Mouse (Mus musculus) lung, embryonic 15.5 days (tissue): Measurements from ENCODE around the gene Ankrd33b. TPM values are rescaled to one million over a fixed set of nuclear protein-coding genes. Genes with fewer than 3 reads are reported as not detected.

Experiments
- ATAC-seq: fragments of 200-750 bp; cut with Nextera tagmentation; 2 replicates; pipeline ENCODE4 v1.8.0; 2017; ENCODE audit warnings: moderate number of reproducible peaks, borderline replicate concordance; ENCODE audit not compliant: low FRiP score, low TSS enrichment; ENCODE audit errors: extremely low read depth
- H3K27ac ChIP-seq: fragments of 300-500 bp; sonication (generic); 2 replicates; pipeline ENCODE4 v1.5.1; 2015; ENCODE audit warnings: moderate library complexity, mild to moderate bottlenecking, inconsistent platforms
- H3K27me3 ChIP-seq: fragments of 300-500 bp; sonication (generic); 2 replicates; pipeline ENCODE4 v1.6.1; 2015; ENCODE audit warnings: inconsistent platforms
- H3K36me3 ChIP-seq: fragments of 300-500 bp; sonication (generic); 2 replicates; pipeline ENCODE4 v1.6.1; 2015; ENCODE audit warnings: inconsistent platforms
- H3K4me1 ChIP-seq: fragments of 300-500 bp; sonication (generic); 2 replicates; pipeline ENCODE4 v1.6.1; 2015; ENCODE audit warnings: inconsistent platforms
- H3K4me2 ChIP-seq: fragments of 300-500 bp; sonication (generic); 2 replicates; pipeline ENCODE4 v1.6.1; 2015; ENCODE audit warnings: inconsistent platforms, mild to moderate bottlenecking, moderate library complexity
- H3K4me3 ChIP-seq: fragments of 300-500 bp; sonication (generic); 2 replicates; pipeline ENCODE4 v1.5.1; 2015; ENCODE audit warnings: mild to moderate bottlenecking, inconsistent platforms
- H3K9ac ChIP-seq: fragments of 300-500 bp; sonication (generic); 2 replicates; pipeline ENCODE4 v1.6.1; 2015; ENCODE audit warnings: inconsistent platforms
- H3K9me3 ChIP-seq: fragments of 300-500 bp; sonication (generic); 2 replicates; pipeline ENCODE4 v1.6.1; 2016; ENCODE audit warnings: inconsistent platforms
- WGBS: fragments of 180-500 bp; shearing (Covaris S2); methylation state at CpG from one replicate; pipeline ENCODE4 v1.1.7; 2015; 5-methylcytosine and 5-hydroxymethylcytosine counted together
- polyA plus RNA-seq: library from polyadenylated mRNA; unstranded; fragments of >200 nt; fragmentation: Nextera tagmentation; extraction: Ambion mirVana; gene quantifications from 2 replicates; pipeline ENCODE4 v1.2.1, GENCODE M21; 2015

Gene Ankrd33b
- polyA plus RNA-seq, 1 experiment from 2014 or later = 5.3 TPM

DNA sequence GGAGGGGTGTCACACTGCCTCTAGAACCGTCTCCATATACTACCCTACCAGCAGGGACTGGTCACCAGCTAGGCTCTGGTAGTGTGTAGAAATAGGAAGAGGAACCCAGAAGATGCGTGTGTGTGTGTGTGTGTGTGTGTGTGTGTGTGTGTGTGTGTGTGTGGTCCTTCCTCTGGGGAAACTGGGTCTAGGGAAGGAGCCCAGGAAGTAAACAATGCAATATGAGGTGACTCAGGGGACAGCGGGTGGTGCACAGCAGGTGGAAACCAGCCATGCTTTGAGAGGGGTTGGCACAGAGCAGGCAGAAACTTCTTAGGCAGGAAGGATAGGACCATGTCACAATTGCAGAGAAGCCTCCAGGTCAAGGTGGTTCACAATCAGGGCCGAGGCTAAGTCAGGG, 30.8 kb downstream of the Ankrd33b start:
- Histone ChIP-seq H3K27ac (no peak overlapping the region), H3K9ac (no peak overlapping the region), H3K36me3 (no peaks in the 10 kb centered on the region), H3K4me3 (no peak overlapping the region), H3K4me1 (no peaks in the 10 kb centered on the region; the same call in 1 of the 2 replicates), H3K4me2 (no peak overlapping the region), H3K9me3 (no peaks in the 10 kb centered on the region), H3K27me3 (no peaks in the 10 kb centered on the region)
- 43% methylated on average over 4 of the region's 4 CpGs for WGBS
- no peak for ATAC-seq

DNA sequence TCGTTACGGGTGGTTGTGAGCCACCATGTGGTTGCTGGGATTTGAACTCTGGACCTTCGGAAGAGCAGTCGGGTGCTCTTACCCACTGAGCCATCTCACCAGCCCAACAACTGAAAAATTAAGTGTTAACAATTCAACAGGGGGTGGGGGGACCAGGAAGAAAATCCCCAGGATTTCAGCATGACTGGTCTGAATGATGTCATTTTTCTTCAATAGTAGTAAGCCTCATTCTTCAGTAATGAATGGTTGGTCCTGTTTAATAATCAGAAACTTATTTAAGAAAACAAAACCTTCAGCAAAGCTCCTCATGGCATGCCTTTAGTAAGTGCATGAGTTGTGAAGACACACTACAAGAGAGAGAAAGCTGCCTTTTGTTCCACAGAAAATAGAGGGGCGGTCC, 32.7 kb downstream of the Ankrd33b start:
- ATAC-seq = no peak
- WGBS = 88% methylated on average over 5 of the region's 5 CpGs
- no peak overlapping the region for H3K4me3 ChIP-seq
- no peaks in the 10 kb centered on the region for H3K4me1 ChIP-seq
- no peak overlapping the region for H3K4me2 ChIP-seq
- H3K36me3 ChIP-seq = no peaks in the 10 kb centered on the region
- H3K9me3 ChIP-seq = no peaks in the 10 kb centered on the region
- no peaks in the 10 kb centered on the region for H3K27me3 ChIP-seq
- no peak overlapping the region for H3K27ac ChIP-seq
- H3K9ac ChIP-seq = no peak overlapping the region

DNA sequence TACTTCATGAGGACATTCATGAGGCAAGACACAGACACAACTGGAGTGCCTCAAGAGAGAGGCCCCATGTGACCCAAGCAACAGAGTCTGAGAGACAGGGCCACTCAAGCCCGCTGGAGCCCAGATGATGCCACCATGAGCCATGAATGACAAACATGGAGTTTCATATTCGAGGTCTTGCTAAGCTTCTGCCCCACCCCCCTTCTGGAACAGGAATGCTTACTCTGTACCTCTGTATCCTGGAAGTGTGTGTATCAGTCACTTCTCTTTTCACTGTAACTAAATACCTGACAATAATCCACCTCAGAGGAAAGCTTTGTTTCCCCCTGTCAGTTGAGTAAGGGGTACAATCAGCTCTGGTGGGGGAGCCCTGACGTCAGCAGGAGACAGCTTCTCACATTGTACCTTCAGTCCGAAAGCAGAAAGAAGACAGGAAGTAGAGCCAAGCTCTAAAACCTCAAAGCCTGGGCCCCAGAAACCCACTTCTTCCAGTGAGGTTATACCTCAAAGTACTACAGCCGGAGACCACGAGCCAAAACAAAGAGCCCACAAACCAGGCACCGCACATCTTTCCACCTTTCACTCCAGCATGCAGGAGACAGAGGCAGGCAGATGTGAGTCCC, 34.9 kb downstream of the Ankrd33b start:
- Histone ChIP-seq H3K27me3 (no peaks in the 10 kb centered on the region), H3K9me3 (no peaks in the 10 kb centered on the region), H3K4me2 (no peak overlapping the region), H3K9ac (no peak overlapping the region), H3K4me3 (no peak overlapping the region), H3K27ac (no peak overlapping the region), H3K4me1 (no peaks in the 10 kb centered on the region), H3K36me3 (no peaks in the 10 kb centered on the region)
- WGBS = 83% methylated on average over 7 of the region's 7 CpGs
- ATAC-seq = no peak

DNA sequence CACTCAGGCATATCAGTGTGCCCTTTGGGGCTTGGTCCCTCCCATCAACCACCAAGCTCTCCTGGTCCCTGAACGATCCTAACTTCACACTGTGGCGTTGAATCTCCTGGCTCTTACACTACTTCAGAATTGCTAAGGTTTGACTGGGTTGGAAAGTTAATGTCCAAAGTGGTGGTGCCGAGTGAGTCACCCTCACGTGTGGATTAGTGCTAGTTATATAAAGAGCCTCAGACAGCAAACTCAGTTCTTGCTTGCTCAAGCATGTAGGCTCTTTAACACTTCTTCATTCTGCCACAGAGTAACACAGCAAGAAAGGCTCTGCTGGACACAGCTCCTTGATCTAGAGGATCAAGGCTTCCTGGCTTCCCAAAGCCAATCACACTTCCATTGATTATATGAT, 35.8 kb downstream of the Ankrd33b start:
- H3K4me3 ChIP-seq = no peak overlapping the region

DNA sequence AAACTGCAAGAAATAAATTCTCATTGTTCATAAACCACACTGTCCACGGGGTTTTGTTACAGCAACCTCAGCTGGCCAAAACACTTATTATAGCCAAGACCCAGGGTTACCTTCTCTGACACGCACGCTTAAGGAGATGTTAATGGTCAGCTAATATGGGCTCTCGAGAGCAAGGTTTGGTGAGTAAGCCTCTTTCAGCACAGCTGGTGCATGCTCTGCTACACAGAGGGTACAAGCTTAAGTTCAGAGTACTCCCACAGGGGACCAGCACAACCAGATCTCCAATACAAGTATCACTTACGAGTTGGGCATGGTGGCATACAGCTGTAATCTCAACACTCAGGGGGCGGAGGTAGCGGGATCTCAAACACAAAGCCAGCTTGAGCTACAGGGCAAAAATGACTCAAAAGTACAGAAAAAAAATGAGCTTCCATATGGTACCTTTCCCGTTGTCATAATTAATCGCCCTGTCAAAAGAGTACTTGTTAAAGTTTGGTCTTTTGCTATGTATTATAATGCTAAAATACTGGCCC, 39.4 kb downstream of the Ankrd33b start:
- 79% methylated on average over 9 of the region's 9 CpGs for WGBS
- no peaks in the 10 kb centered on the region for H3K9me3 ChIP-seq
- no peaks in the 10 kb centered on the region for H3K4me1 ChIP-seq
- no peak overlapping the region for H3K27ac ChIP-seq
- H3K9ac ChIP-seq = no peak overlapping the region
- no peak for ATAC-seq
- no peak overlapping the region for H3K4me2 ChIP-seq
- H3K27me3 ChIP-seq = no peaks in the 10 kb centered on the region
- H3K4me3 ChIP-seq = no peak overlapping the region
- no peaks in the 10 kb centered on the region for H3K36me3 ChIP-seq

More for the DNA sequence above, 35.8 kb downstream of the Ankrd33b start:
- ATAC-seq = no peak
- Histone ChIP-seq H3K27me3 (no peaks in the 10 kb centered on the region), H3K27ac (no peak overlapping the region), H3K9ac (no peak overlapping the region), H3K4me2 (no peak overlapping the region), H3K36me3 (no peaks in the 10 kb centered on the region), H3K9me3 (no peaks in the 10 kb centered on the region), H3K4me1 (no peaks in the 10 kb centered on the region)
- WGBS = 60% methylated on average over 4 of the region's 4 CpGs

DNA sequence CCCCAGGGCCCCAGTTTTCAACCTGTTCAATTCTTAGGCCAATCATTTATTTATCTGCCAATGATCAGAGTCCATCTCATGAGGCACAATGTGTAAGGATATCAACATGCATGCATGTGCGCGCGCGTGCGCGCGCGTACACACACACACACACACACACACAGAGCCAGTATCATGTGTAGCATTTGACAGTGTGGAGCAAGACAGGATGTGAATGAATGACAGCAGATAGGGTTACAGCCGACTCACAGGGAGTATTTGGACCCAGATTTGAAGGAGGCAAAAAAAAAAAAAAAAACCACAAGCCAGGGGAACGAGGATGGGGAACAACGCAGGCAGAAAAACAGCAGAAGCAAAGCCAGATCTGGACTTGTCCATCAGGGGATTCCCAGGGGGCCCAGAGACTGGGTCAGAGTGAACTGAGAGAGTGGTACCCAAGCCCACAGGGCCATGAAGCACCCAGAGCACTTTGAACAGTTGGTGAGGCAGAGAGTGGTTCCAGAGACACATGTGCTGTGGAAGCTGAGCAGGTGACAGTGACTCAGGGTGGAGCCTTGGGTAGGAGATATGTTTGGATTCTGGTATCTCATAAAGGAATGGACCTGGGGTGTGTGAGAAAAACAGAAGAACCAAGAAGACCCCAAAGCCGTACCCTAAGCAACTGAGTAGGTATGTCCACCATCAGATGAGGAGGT, 41.7 kb downstream of the Ankrd33b start:
- no peak overlapping the region for H3K4me3 ChIP-seq
- ATAC-seq = no peak
- WGBS = 90% methylated on average over 12 of the region's 12 CpGs

DNA sequence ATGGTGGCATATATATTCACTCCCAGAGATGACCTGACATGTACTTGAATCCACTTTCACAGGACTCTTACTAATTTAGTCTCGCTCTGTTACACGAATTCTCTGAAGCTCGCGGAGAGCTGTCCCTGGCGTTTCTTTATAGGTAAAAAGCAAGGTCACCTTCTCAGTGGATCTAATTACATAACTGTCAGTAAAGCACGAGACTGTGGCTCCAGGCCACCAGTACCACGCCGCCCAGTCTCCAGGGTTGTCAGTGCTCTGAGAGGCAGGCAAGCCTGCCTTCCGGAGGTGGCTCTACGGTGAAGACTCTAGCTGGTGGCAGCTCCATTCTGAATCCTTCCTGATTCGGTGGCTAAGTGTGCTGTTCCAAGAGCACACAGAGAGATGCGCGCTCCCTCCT, 43.0 kb downstream of the Ankrd33b start:
- Histone ChIP-seq H3K27me3 (no peaks in the 10 kb centered on the region), H3K4me1 (0 out of 2 replicates have a peak, but pooled peaks cover 5% of the 10 kb centered on the region), H3K36me3 (no peaks in the 10 kb centered on the region), H3K27ac (no peak overlapping the region), H3K9me3 (no peaks in the 10 kb centered on the region), H3K4me3 (no peak overlapping the region), H3K9ac (no peak overlapping the region), H3K4me2 (no peak overlapping the region)
- WGBS = 78% methylated on average over 13 of the region's 13 CpGs
- no peak for ATAC-seq

More for the DNA sequence above, 41.7 kb downstream of the Ankrd33b start:
- Histone ChIP-seq H3K36me3 (no peaks in the 10 kb centered on the region), H3K9ac (no peak overlapping the region), H3K27me3 (no peaks in the 10 kb centered on the region), H3K4me2 (no peak overlapping the region), H3K27ac (no peak overlapping the region), H3K9me3 (no peaks in the 10 kb centered on the region), H3K4me1 (no peaks in the 10 kb centered on the region)

DNA sequence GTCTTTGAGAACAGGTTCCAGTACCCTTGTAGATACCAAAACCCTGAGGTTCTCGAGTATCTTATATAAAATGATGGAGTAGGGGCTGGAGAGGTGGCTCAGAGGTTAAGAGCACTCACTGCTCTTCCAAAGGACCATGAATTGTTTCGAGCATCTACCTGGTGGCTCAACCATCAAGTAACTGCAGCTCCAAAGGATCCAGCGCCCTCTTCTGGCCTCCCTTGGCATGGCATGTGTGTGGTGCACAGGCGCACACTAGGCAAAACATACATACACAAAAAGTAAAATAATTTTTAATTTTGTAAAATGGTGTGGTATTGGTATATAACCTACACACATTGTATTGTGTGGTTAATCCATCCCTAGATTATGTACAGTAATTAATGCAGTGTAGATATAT, 43.8 kb downstream of the Ankrd33b start:
- H3K27ac ChIP-seq = no peak overlapping the region
- H3K9ac ChIP-seq = no peak overlapping the region
- no peaks in the 10 kb centered on the region for H3K9me3 ChIP-seq
- H3K4me3 ChIP-seq = no peak overlapping the region
- peaks cover 12% of the 10 kb centered on the region; the same call in 1 of the 2 replicates for H3K4me1 ChIP-seq
- no peaks in the 10 kb centered on the region for H3K36me3 ChIP-seq
- H3K4me2 ChIP-seq = no peak overlapping the region
- WGBS = 72% methylated on average over 4 of the region's 4 CpGs
- H3K27me3 ChIP-seq = no peaks in the 10 kb centered on the region
- ATAC-seq = no peak

DNA sequence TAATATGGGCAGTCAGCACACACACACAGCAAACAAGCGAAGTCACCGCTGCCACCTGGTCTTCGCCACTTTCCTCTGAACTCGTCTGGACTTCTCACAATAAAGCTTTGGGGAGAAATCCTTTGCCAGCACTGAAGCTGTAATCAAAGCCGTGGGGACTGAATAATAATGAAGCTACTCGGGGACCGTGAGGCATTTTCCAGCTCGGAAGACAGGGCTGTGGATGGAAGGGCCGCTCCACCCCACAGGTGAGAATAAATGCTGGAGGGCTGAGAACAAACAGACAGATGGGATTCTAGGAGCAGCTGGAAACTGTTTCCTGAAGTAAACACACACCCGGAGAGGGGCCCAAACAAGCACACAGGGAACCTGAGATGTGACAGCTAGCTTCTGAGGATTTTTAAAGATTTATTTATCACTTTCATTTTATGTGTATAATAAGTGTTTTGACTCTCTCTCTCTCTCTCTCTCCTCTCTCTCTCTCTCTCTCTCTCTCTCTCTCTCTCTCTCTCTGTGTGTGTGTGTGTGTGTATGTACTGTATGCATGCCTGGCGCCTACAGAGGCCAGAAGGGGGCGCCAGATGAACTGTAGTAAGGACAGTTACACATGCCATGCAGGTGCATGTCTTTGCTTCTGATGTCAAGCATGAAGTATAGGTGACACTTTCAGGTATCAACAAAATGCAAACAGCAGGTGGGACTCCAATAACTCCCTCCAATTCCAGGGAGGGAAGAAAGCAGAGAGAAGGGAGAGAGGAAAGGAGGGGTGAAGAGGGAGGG, 46.7 kb downstream of the Ankrd33b start:
- no peak overlapping the region for H3K4me2 ChIP-seq
- H3K9ac ChIP-seq = no peak overlapping the region
- ATAC-seq = no peak
- H3K4me1 ChIP-seq = peaks cover 16% of the 10 kb centered on the region
- no peaks in the 10 kb centered on the region for H3K36me3 ChIP-seq
- no peaks in the 10 kb centered on the region for H3K27me3 ChIP-seq
- no peak overlapping the region for H3K4me3 ChIP-seq
- no peaks in the 10 kb centered on the region for H3K9me3 ChIP-seq
- 50% methylated on average over 12 of the region's 12 CpGs for WGBS
- peak overlapping the region; percentile 33 for H3K27ac ChIP-seq

DNA sequence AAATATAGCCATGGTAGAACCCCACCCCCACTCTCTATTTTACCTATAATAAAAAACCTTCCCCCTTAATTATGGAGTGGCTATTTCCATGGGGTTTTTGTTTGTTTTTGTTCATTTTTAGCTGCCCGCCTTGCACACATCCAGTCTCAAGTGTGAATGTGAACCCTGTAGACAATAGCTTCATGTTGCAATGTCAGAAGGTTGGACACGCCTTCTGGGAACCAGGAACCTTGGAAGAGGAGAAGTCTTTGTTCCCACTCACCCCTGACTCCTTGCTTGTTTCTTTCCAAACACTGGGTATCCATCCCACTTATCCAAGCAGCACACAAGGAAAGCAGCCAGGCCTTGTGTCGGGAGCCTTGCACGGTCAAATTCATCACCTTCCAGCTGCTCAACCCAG, 48.5 kb downstream of the Ankrd33b start:
- ATAC-seq = peak; percentile 36; the same call in 1 of the 2 replicates
- no peak overlapping the region for H3K4me3 ChIP-seq
- H3K4me1 ChIP-seq = peaks cover 16% of the 10 kb centered on the region
- no peak overlapping the region for H3K4me2 ChIP-seq
- H3K27me3 ChIP-seq = no peaks in the 10 kb centered on the region
- H3K36me3 ChIP-seq = no peaks in the 10 kb centered on the region
- H3K9ac ChIP-seq = no peak overlapping the region
- H3K9me3 ChIP-seq = no peaks in the 10 kb centered on the region
- 35% methylated on average over 4 of the region's 4 CpGs for WGBS
- H3K27ac ChIP-seq = peak overlapping the region; percentile 71

DNA sequence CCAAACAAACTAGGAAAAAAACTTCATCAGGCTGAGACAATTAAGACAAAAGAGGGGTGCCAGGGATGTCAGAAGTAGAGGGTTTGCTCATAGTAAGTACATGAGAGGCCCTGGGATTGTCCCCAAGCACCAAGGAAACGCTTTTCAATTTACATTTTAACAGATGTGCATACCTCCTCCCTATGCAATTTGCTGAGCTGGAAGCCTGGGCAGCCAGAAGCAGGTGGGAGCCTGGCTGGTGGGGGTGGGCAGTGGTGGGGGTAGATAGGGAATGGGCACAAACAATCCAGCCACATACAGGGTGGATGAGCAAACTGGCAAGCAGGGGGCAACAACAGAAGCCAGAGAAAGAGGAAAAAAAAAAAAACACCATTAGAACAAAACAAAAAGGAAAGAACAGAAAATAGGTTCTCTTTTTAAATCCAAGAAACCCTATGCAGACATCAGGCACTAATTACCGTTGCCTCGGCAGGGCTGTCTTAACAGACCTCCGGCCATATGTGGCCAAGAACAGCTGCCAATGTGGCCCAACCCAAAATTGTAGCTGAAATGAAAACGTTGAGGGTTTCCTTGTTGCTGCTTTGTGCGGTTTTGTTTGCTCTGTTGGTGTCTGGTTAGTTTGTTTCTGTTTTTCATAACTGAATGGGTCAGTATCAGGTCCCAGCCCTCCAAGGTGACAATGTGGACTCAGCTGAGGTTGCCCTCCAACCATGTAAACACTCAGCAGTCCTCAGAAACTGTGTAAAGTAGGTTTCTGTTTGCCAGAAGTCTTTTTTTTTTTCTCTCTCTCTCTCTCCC, 49.2 kb downstream of the Ankrd33b start:
- Histone ChIP-seq H3K4me3 (no peak overlapping the region), H3K4me1 (peaks cover 16% of the 10 kb centered on the region), H3K9ac (no peak overlapping the region), H3K27ac (peak overlapping the region; percentile 71), H3K27me3 (no peaks in the 10 kb centered on the region), H3K9me3 (no peaks in the 10 kb centered on the region), H3K4me2 (no peak overlapping the region; the same call in 1 of the 2 replicates), H3K36me3 (no peaks in the 10 kb centered on the region)
- 35% methylated on average over 6 of the region's 6 CpGs for WGBS
- ATAC-seq = peak; percentile 27; the same call in 1 of the 2 replicates
